Mouse (Mus musculus) midbrain, embryonic 10.5 days (tissue): Measurements from ENCODE around the gene Camp. TPM values are rescaled to one million over a fixed set of nuclear protein-coding genes. Genes with fewer than 3 reads are reported as not detected.

Experiments
- DNase-seq: peaks from one replicate; pipeline ENCODE4 v3.0.0-alpha.2; 2017; ENCODE audit warnings: low spot score
- H3K27ac ChIP-seq: fragments of 300-500 bp; sonication (generic); replicated peaks from 2 replicates; pipeline ENCODE4 v1.5.1; 2016; ENCODE audit warnings: mild to moderate bottlenecking
- H3K27me3 ChIP-seq: fragments of 300-500 bp; sonication (generic); 2 replicates; pipeline ENCODE4 v1.6.1; 2016; ENCODE audit warnings: low read depth, mild to moderate bottlenecking; ENCODE audit not compliant: poor library complexity, severe bottlenecking
- H3K36me3 ChIP-seq: fragments of 300-500 bp; sonication (generic); 2 replicates; pipeline ENCODE4 v1.6.1; 2016; ENCODE audit warnings: mild to moderate bottlenecking, moderate library complexity
- H3K4me1 ChIP-seq: fragments of 300-500 bp; sonication (generic); 2 replicates; pipeline ENCODE4 v1.6.1; 2016
- H3K4me3 ChIP-seq: fragments of 300-500 bp; sonication (generic); 2 replicates; pipeline ENCODE4 v1.5.1; 2016; ENCODE audit warnings: mild to moderate bottlenecking, moderate library complexity
- H3K9me3 ChIP-seq: fragments of 300-500 bp; sonication (generic); replicated peaks from 2 replicates; pipeline ENCODE4 v1.6.1; 2016; ENCODE audit warnings: mild to moderate bottlenecking
- WGBS: fragments of 180-500 bp; shearing (Covaris S2); methylation state at CpG from one replicate; pipeline ENCODE4 v1.1.7; 2016; 5-methylcytosine and 5-hydroxymethylcytosine counted together
- polyA plus RNA-seq: library from polyadenylated mRNA; unstranded; fragments of >200 nt; fragmentation: Nextera tagmentation; extraction: Ambion mirVana; gene quantifications from 2 replicates; pipeline ENCODE4 v1.2.1, GENCODE M21; 2016

The Camp gene
- polyA plus RNA-seq, 1 experiment from 2014 or later, result 0.16 TPM

- H3K4me3 ChIP-seq, result peak overlapping the region; percentile 99
- peaks cover 24% of the 10 kb centered on the region for H3K4me1 ChIP-seq
- no peak for DNase-seq
- WGBS, result under 1% methylated on average over 75 of the region's 76 CpGs
- no peaks in the 10 kb centered on the region for H3K9me3 ChIP-seq
- H3K27ac ChIP-seq, result peak overlapping the region; percentile 96
- H3K27me3 ChIP-seq, result no peaks in the 10 kb centered on the region
- H3K36me3 ChIP-seq, result peaks cover 39% of the 10 kb centered on the region
These were observed 26.5 kb upstream of the Camp start for GRCm38 (mm10) chr9:109875695-109876601.

DNA sequence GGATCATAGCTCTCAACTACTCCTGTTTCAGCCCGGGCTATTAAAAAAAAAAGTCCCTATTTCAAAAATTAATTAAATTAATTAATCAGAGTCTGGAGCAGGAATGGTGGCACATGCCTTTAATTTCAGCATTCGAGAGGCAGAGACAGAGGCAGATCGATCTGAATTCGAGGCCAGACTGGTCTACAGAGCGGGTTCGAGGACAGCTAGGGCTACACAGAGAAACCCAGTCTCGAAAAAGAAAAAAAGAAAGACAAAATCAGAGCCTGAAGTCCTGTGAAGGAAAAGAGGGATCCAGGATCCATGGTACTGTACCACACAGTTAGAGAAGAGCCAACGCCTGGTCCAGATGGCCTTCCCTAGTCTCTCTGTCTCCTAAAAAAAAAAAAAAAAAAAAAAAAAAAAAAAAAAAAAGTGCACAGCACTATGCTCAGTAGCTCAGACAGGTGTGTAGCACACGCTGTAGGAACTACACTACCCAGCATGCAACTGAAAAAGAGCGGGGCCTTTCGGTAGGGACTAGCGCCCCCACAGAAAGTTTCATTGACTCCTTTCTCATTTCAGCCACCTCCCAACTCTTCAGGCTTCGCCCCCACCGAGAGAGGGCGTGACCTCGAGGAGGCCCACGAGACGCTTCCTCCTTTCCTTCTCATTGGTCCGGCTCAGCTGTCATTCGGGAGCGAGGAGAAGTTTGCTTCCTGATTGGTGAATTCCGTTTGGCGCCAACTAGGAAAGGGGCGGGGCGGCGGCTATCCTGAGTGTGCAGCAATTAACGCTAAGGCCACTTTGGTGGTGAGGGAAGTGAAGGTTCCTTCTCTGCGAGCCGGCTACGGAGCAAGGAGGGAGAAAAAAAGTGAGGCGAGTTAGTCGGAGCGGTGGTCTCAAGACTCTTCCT lies 25.6 kb upstream of the Camp start, which contains the start of gene Cdc25a:
Cdc25a (plus strand) TSS at position 783 of the 895 bp plus-strand sequence.
- Histone ChIP-seq H3K4me3 (peak within 1 kb of the TSS; percentile 99), H3K27me3 (no peaks in the 10 kb centered on the region), H3K4me1 (peaks cover 27% of the 10 kb centered on the region), H3K36me3 (peaks cover 30% of the 10 kb centered on the region), H3K27ac (peak within 1 kb of the TSS; percentile 96), H3K9me3 (no peaks in the 10 kb centered on the region)
- DNase-seq, result peak; percentile 98
- 7% methylated on average over 33 of the region's 33 CpGs for WGBS

GRCm38 (mm10) chr9:109870983-109871572 lies 21.7 kb upstream of the Camp start:
- H3K4me1 ChIP-seq, result peaks cover 6% of the 10 kb centered on the region; the same call in 1 of the 2 replicates
- 49% methylated on average over 6 of the region's 6 CpGs for WGBS

GRCm38 (mm10) chr9:109866218-109866617 lies 16.8 kb upstream of the Camp start:
- no peaks in the 10 kb centered on the region for H3K36me3 ChIP-seq
- WGBS, result 70% methylated on average over 2 of the region's 2 CpGs
- no peak overlapping the region for H3K27ac ChIP-seq

More at GRCm38 (mm10) chr9:109870983-109871572, 21.7 kb upstream of the Camp start:
- H3K27me3 ChIP-seq, result no peaks in the 10 kb centered on the region
- no peak overlapping the region for H3K27ac ChIP-seq
- no peaks in the 10 kb centered on the region for H3K36me3 ChIP-seq
- H3K4me3 ChIP-seq, result no peak overlapping the region
- no peaks in the 10 kb centered on the region for H3K9me3 ChIP-seq
- no peak for DNase-seq

GRCm38 (mm10) chr9:109863085-109863484 lies 13.7 kb upstream of the Camp start:
- 70% methylated on average over 3 of the region's 3 CpGs for WGBS
- DNase-seq, result no peak
- Histone ChIP-seq H3K27ac (no peak overlapping the region), H3K36me3 (no peaks in the 10 kb centered on the region), H3K4me1 (no peaks in the 10 kb centered on the region), H3K4me3 (no peak overlapping the region), H3K9me3 (no peaks in the 10 kb centered on the region), H3K27me3 (peaks cover 9% of the 10 kb centered on the region; the same call in 1 of the 2 replicates)

More at GRCm38 (mm10) chr9:109866218-109866617, 16.8 kb upstream of the Camp start:
- Histone ChIP-seq H3K9me3 (no peaks in the 10 kb centered on the region), H3K4me1 (peaks cover 3% of the 10 kb centered on the region; the same call in 1 of the 2 replicates), H3K4me3 (no peak overlapping the region), H3K27me3 (peaks cover 9% of the 10 kb centered on the region; the same call in 1 of the 2 replicates)
- DNase-seq, result no peak

- no peaks in the 10 kb centered on the region for H3K36me3 ChIP-seq
- WGBS, result 22% methylated on average over 20 of the region's 20 CpGs
- DNase-seq, result peak; percentile 84
- H3K27me3 ChIP-seq, result peaks cover 9% of the 10 kb centered on the region; the same call in 1 of the 2 replicates
- H3K4me1 ChIP-seq, result no peaks in the 10 kb centered on the region
- 0 out of 2 replicates have a peak overlapping the region, but pooled peaks have one; percentile 18 for H3K4me3 ChIP-seq
- no peak overlapping the region for H3K27ac ChIP-seq
- H3K9me3 ChIP-seq, result no peaks in the 10 kb centered on the region
These were observed 13.1 kb upstream of the Camp start for GRCm38 (mm10) chr9:109862397-109863044.

GRCm38 (mm10) chr9:109855947-109856346 lies 6.5 kb upstream of the Camp start:
- 83% methylated on average over 6 of the region's 6 CpGs for WGBS
- 0 out of 2 replicates have a peak, but pooled peaks cover 3% of the 10 kb centered on the region for H3K4me1 ChIP-seq
- H3K27me3 ChIP-seq, result no peaks in the 10 kb centered on the region
- DNase-seq, result no peak
- H3K27ac ChIP-seq, result no peak overlapping the region
- H3K36me3 ChIP-seq, result no peaks in the 10 kb centered on the region
- H3K9me3 ChIP-seq, result no peaks in the 10 kb centered on the region
- no peak overlapping the region for H3K4me3 ChIP-seq

GRCm38 (mm10) chr9:109854341-109854740 lies 4.9 kb upstream of the Camp start:
- Histone ChIP-seq H3K4me3 (no peak overlapping the region), H3K27me3 (no peaks in the 10 kb centered on the region), H3K9me3 (no peaks in the 10 kb centered on the region), H3K36me3 (no peaks in the 10 kb centered on the region), H3K27ac (no peak overlapping the region), H3K4me1 (0 out of 2 replicates have a peak, but pooled peaks cover 3% of the 10 kb centered on the region)
- WGBS, result 92% methylated on average over 2 of the region's 2 CpGs
- no peak for DNase-seq

- no peak for DNase-seq
- WGBS, result 88% methylated on average over 5 of the region's 5 CpGs
- H3K27me3 ChIP-seq, result no peaks in the 10 kb centered on the region
These were observed 682 bp upstream of the Camp start for GRCm38 (mm10) chr9:109850099-109850498.

GRCm38 (mm10) chr9:109833088-109833412 lies 16.4 kb downstream of the Camp start:
- H3K27ac ChIP-seq, result peak overlapping the region; percentile 87
- H3K9me3 ChIP-seq, result no peaks in the 10 kb centered on the region
- H3K4me1 ChIP-seq, result peaks cover 15% of the 10 kb centered on the region
- WGBS, result 13% methylated on average over 6 of the region's 6 CpGs
- peaks cover 56% of the 10 kb centered on the region for H3K36me3 ChIP-seq
- peak overlapping the region; percentile 62 for H3K4me3 ChIP-seq
- no peak for DNase-seq
- H3K27me3 ChIP-seq, result no peaks in the 10 kb centered on the region

More at GRCm38 (mm10) chr9:109850099-109850498, 682 bp upstream of the Camp start:
- Histone ChIP-seq H3K27ac (no peak overlapping the region), H3K4me3 (no peak overlapping the region), H3K4me1 (no peaks in the 10 kb centered on the region), H3K9me3 (no peaks in the 10 kb centered on the region), H3K36me3 (peaks cover 6% of the 10 kb centered on the region)

DNA sequence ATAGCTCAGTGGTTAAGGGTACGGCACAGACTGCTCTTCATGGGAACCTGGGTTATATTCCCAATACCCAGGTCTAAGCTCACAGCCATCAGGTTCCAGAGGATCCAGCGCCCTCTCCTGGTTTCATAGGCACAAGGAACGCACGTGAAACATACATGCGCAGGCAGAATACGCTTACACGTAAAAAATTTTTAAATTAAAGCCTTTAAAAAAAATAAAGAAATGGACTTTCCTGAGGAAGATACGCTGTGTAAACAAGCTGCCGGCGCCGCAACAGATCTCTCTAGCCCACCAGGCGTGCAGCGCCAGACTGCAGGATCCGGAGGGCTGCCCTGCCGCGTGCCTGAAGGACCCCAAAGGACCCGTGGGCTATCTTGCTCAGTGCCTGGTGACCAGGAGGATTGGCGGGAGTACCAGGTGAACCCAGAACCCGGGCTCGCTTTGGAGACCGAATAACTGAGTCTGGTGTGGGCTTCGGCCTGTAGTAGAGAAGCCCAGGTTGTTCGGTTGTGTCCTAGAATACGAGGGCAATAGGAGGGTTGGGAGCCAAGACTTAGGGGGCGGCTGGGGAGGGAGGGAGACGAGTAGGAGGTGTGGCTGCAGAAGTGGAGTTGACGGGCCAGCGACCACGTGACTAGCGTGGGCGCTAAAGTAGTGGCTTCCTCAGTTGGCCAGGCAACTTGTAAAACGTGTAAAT lies 16.9 kb downstream of the Camp start, which contains the start of gene Nme6:
Nme6 (plus strand) TSS at position 359 of the 697 bp plus-strand sequence.
- H3K27me3 ChIP-seq, result no peaks in the 10 kb centered on the region
- peak within 1 kb of the TSS; percentile 62 for H3K4me3 ChIP-seq
- H3K4me1 ChIP-seq, result peaks cover 15% of the 10 kb centered on the region
- under 1% methylated on average over 32 of the region's 32 CpGs for WGBS
- H3K36me3 ChIP-seq, result peaks cover 51% of the 10 kb centered on the region
- peak; percentile 92 for DNase-seq
- H3K9me3 ChIP-seq, result no peaks in the 10 kb centered on the region
- peak within 1 kb of the TSS; percentile 87 for H3K27ac ChIP-seq
